Mouse (Mus musculus) spleen, adult 2 months (tissue): Measurements from ENCODE around the gene Scrg1. TPM values are rescaled to one million over a fixed set of nuclear protein-coding genes. Genes with fewer than 3 reads are reported as not detected.

Experiments used
- DNase-seq, 2 experiments: peaks; one replicate each; pipeline versions ENCODE4 v3.0.0 to v3.0.0-alpha.2; 2012 to 2021; ENCODE audit warnings: low spot score in 2 of 2, low read depth in 1 of 2
- H3K27ac ChIP-seq: fragments of 200-500 bp; 2 replicates; pipeline ENCODE4 v1.5.1; 2012; ENCODE audit warnings: low read length, inconsistent platforms; ENCODE audit not compliant: insufficient read depth
- H3K27me3 ChIP-seq: fragments of 200-500 bp; 2 replicates; pipeline ENCODE4 v1.6.1; 2012; ENCODE audit warnings: mild to moderate bottlenecking, moderate library complexity, low read length, inconsistent platforms; ENCODE audit not compliant: control insufficient read depth, insufficient read depth
- H3K36me3 ChIP-seq: fragments of 200-500 bp; 2 replicates; pipeline ENCODE4 v1.6.1; 2012; ENCODE audit warnings: mild to moderate bottlenecking, low read length, inconsistent platforms; ENCODE audit not compliant: control insufficient read depth, insufficient read depth
- H3K4me1 ChIP-seq: fragments of 200-500 bp; 2 replicates; pipeline ENCODE4 v1.6.1; 2011; ENCODE audit warnings: inconsistent platforms; ENCODE audit not compliant: control insufficient read depth, insufficient read depth, insufficient read length
- H3K4me3 ChIP-seq: fragments of 200-500 bp; 2 replicates; pipeline ENCODE4 v1.5.1; 2011; ENCODE audit warnings: mild to moderate bottlenecking, inconsistent platforms; ENCODE audit not compliant: insufficient read depth, insufficient read length; ENCODE audit errors: extremely low read depth
- CTCF ChIP-seq: fragments of 200-500 bp; IDR thresholded peaks from 2 replicates; pipeline ENCODE4 v1.5.1; 2011; ENCODE audit warnings: mild to moderate bottlenecking, inconsistent platforms; ENCODE audit not compliant: insufficient read depth, insufficient read length, insufficient replicate concordance; ENCODE audit errors: extremely low read depth
- POLR2A ChIP-seq: fragments of 200-500 bp; IDR thresholded peaks from 2 replicates; pipeline ENCODE4 v1.6.1; 2011; ENCODE audit warnings: low read depth, low read length, inconsistent platforms
- WGBS: fragments of 180-500 bp; shearing (Covaris S2); methylation state at CpG from one replicate; pipeline ENCODE4 v1.1.7; 2018; 5-methylcytosine and 5-hydroxymethylcytosine counted together
- polyA plus RNA-seq: library from polyadenylated mRNA; depleted of rRNA; stranded (reverse); fragments of >200 nt; gene quantifications from 2 replicates; pipeline ENCODE4 v1.2.3, GENCODE M21; 2012; rRNA removed

Gene Scrg1
- 0.14 and 0.16 TPM in 2 replicates for polyA plus RNA-seq

DNA sequence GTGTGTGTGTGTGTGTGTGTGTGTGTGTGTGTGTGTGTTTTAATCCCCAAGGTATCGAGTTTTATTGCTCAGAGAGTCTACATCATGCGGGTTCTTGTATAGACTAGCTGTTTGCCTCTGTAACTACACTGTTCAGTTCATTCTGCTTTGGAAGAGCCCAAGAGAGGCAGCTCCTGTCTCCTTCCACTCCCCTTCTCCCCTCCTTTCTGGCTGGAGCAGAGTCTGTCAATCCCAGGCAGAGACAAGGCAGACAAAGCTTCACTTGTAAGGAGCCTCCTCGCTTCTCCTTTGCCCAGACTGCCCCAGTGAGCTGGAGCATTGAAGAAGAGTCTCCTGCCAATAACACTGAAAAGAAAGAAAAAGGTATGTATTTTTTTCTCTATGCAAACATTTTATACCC lies at the start of gene Scrg1:
Gene Scrg1, plus strand, starts transcription at position 159 of the 400 bp plus-strand sequence.
- no peaks in the 10 kb centered on the region for H3K36me3 ChIP-seq
- no peak within 1 kb of the TSS for H3K27ac ChIP-seq
- no peak within 1 kb of the TSS for H3K4me3 ChIP-seq
- DNase-seq = no peak
- H3K27me3 ChIP-seq = no peaks in the 10 kb centered on the region
- TF ChIP-seq POLR2A (no peak), CTCF (no peak)
- no peaks in the 10 kb centered on the region for H3K4me1 ChIP-seq
- 84% methylated on average over 3 of the region's 3 CpGs for WGBS

DNA sequence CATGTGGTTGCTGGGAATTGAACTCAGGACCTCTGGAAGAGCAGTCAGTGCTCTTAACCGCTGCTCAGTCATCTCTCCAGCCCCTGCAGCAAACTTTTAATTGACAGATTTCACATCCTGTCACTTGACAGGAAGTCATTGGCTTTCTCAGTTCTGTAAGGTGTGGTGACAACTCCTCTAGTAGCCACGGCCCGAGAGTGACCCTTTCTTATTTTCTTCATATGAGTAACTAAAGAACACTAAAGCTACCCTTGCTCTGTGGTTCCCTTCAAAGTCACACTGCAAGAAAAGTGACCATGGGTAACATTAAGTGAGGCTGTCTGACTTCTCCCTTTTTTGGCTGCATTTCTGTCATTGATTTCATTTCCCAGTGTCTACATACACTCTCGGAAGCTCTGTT lies 49.4 kb upstream of the Scrg1 start:
- TF ChIP-seq CTCF (no peak), POLR2A (no peak)
- Histone ChIP-seq H3K36me3 (no peaks in the 10 kb centered on the region), H3K4me3 (no peak overlapping the region), H3K27ac (no peak overlapping the region), H3K27me3 (no peaks in the 10 kb centered on the region; the same call in 1 of the 2 replicates), H3K4me1 (no peaks in the 10 kb centered on the region)
- no peak for DNase-seq
- 47% methylated on average over 4 of the region's 4 CpGs for whole genome bisulfite sequencing

DNA sequence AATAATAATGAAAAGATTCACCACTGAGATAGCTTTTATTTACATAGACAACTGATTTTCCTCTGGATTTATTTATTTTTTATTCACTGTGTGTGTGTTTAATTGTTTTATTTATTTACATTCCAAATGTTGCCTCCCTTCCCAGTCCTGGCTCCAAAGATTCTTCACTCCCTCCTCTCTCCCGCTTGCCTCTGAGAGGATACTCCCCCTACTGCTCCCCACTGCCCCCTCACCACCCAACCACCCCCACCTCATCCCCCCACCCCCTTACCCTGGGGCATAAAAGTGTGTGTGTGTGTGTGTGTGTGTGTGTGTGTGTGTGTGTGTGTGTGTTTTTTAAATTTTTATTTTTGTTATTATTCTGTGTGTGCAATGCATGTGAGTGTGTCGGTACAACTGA lies 46.4 kb upstream of the Scrg1 start:
- Histone ChIP-seq H3K4me1 (no peaks in the 10 kb centered on the region), H3K27me3 (no peaks in the 10 kb centered on the region; the same call in 1 of the 2 replicates), H3K36me3 (no peaks in the 10 kb centered on the region), H3K4me3 (no peak overlapping the region), H3K27ac (no peak overlapping the region)
- no peak for DNase-seq
- WGBS = 87% methylated on average over 2 of the region's 2 CpGs
- no peak for TF ChIP-seq POLR2A
- TF ChIP-seq CTCF = no peak

DNA sequence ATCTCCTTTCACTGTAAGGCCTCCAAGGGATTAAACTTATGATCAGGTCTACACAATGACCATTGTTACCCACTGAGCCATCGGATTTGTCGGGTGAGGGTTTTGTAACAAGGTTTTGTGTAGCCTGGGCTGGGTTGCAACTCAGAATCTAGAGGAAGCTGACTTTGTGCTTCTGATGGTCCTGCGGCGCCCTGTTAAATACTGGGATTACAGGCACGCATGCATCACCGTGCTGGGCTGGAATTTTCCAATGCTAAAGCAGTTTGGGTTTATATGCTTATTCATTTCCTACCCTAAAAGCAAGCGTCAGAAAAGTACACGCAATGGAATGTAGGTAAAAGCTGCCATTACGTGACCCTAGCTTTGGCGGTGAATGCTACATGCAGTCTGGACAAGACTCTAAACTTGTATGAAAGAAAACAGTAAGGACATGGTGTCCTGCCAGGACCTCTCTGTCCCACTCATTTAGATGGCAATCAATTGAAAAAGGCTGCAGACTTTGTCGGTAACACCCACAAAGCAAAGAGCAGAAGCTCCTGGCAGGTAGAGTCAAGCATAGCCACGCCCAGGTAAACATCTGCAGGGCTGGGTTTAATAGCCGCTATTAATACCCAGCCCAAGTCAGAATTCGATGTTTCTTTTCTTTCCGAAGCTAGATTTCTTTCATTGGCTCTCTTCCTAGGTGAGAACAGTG lies 45.8 kb upstream of the Scrg1 start:
- no peaks in the 10 kb centered on the region; the same call in 1 of the 2 replicates for H3K27me3 ChIP-seq
- no peak for DNase-seq
- no peak for TF ChIP-seq CTCF
- H3K4me3 ChIP-seq = no peak overlapping the region
- WGBS = 50% methylated on average over 15 of the region's 15 CpGs
- no peak overlapping the region for H3K27ac ChIP-seq
- H3K4me1 ChIP-seq = no peaks in the 10 kb centered on the region
- H3K36me3 ChIP-seq = no peaks in the 10 kb centered on the region

DNA sequence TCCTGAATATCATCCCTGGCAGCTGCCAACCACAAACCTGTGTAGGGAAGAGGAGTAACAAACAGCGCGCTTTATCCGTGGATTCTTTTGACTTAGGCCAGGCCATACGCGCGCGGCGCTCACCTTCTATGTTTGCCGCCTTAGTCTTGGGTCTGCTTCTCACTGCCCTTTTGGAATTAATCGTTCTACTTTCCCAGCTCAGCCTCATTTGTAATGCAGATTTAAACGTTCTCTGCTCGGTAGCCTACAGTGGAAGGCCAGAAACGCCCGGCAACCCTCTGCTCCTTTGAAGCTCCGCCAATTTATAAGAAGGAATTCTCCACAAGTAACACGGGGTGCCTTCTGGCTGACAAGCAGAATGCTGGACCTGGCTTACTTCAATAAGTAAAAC lies 45.3 kb upstream of the Scrg1 start:
- H3K27me3 ChIP-seq = no peaks in the 10 kb centered on the region; the same call in 1 of the 2 replicates
- no peak overlapping the region for H3K4me3 ChIP-seq
- no peaks in the 10 kb centered on the region for H3K36me3 ChIP-seq
- DNase-seq = no peak
- TF ChIP-seq POLR2A (no peak), CTCF (no peak)
- H3K4me1 ChIP-seq = no peaks in the 10 kb centered on the region
- H3K27ac ChIP-seq = no peak overlapping the region
- WGBS = 38% methylated on average over 16 of the region's 16 CpGs

DNA sequence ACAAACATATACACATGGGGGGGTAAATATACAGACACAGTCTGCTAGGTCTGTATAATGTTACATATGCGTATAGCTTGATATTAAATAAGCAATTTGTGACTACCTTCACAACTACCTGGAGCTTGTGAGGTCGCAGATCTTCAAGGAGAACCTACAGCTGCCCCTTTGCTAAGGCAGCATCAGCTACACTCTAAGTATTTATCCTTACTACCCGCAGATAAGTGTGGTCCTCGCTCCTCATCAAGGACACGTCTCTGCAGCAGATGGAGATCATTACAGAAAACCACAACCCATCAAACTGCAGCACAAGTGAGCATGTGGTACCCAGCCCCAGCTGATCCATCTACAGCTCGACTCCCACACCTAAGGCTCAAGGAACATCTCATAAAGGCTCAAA lies 44.4 kb upstream of the Scrg1 start:
- H3K4me3 ChIP-seq = no peak overlapping the region
- no peaks in the 10 kb centered on the region for H3K4me1 ChIP-seq
- H3K27me3 ChIP-seq = no peaks in the 10 kb centered on the region; the same call in 1 of the 2 replicates
- WGBS = 80% methylated on average over 6 of the region's 6 CpGs
- no peak for TF ChIP-seq POLR2A
- no peak for TF ChIP-seq CTCF
- no peak for DNase-seq
- no peaks in the 10 kb centered on the region for H3K36me3 ChIP-seq
- H3K27ac ChIP-seq = no peak overlapping the region

DNA sequence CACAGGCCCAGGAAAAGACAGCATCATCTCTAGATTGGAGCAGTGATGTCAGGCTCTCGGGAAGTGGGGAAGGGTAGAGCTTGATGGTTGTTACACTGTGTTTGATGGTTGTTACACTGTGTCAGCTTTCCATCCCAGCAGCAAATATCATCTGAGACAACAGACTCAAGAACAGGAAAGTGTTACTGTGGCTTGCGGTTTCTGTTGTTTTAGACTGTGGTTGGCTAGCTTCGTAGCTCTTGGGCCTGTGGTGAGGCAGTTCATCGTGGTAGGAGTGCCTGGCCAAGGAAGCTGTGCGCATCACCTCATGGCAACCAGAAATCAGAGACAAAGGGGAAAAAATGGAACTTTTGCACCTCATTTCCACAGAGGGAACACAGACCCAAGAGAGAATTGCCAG lies 38.9 kb upstream of the Scrg1 start:
- no peak overlapping the region for H3K27ac ChIP-seq
- TF ChIP-seq POLR2A (no peak), CTCF (no peak)
- H3K4me1 ChIP-seq = no peaks in the 10 kb centered on the region
- no peak overlapping the region for H3K4me3 ChIP-seq
- H3K36me3 ChIP-seq = no peaks in the 10 kb centered on the region
- WGBS = 57% methylated on average over 5 of the region's 5 CpGs
- DNase-seq = no peak
- H3K27me3 ChIP-seq = no peaks in the 10 kb centered on the region

DNA sequence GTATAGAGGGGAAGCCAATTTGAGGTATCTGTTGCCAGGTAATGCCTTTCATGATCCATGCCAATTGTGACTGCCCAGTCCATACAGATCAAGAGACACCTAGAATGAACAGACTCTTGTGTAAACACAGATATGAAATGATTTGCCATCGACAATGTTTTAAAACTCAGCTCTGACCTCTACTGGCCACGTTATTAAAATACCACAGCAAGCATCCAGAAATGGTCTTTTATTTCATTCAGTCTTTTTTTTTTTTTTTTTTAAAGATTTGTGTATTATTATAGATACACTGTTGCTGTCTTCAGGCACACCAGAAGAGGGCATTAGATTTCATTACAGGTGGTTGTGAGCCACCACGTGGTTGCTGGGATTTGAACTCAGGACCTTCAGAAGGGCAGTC lies 29.6 kb upstream of the Scrg1 start:
- no peaks in the 10 kb centered on the region for H3K36me3 ChIP-seq
- H3K27me3 ChIP-seq = no peaks in the 10 kb centered on the region; the same call in 1 of the 2 replicates
- 9% methylated on average over 3 of the region's 3 CpGs for WGBS
- DNase-seq = no peak
- no peak overlapping the region for H3K27ac ChIP-seq
- no peak overlapping the region for H3K4me3 ChIP-seq
- H3K4me1 ChIP-seq = no peaks in the 10 kb centered on the region; the same call in 1 of the 2 replicates
- TF ChIP-seq CTCF = no peak
